Mouse (Mus musculus): ENCODE measurements around the gene Btbd9. TPM values are rescaled to one million over a fixed set of nuclear protein-coding genes. Genes with fewer than 3 reads are reported as not detected.

Gene Btbd9
- total and polyA plus RNA-seq, 3 experiments = 24.7 to 33.8 TPM; not detected in 1

- TF ChIP-seq HCFC1 (IDR thresholded peaks at IDR 0.05; ENCODE audit: low read depth, low read length) = no peak
- no peak for TF ChIP-seq MYC (IDR thresholded peaks at IDR 0.05; ENCODE audit: low read depth, low read length)
- TF ChIP-seq POLR2AphosphoS2 (IDR thresholded peaks at IDR 0.05; ENCODE audit: low read length) = no peak
- TF ChIP-seq JUND (IDR thresholded peaks at IDR 0.05; ENCODE audit: low read depth, low read length) = no peak
- peak; percentile 94 for TF ChIP-seq RCOR1 (IDR thresholded peaks at IDR 0.05; ENCODE audit: low read depth, low read length)
- peak; percentile 77 for TF ChIP-seq ETS1 (IDR thresholded peaks at IDR 0.05; ENCODE audit: low read depth, low read length)
- TF ChIP-seq ELF1 (IDR thresholded peaks at IDR 0.05; ENCODE audit: low read depth, low read length) = no peak
- peak; percentile 84 for TF ChIP-seq BHLHE40 (IDR thresholded peaks at IDR 0.05; ENCODE audit: borderline replicate concordance, low read depth, low read length)
- TF ChIP-seq MYB (IDR thresholded peaks at IDR 0.05; ENCODE audit: low read depth, low read length) = no peak
- no peak for TF ChIP-seq GABPA (IDR thresholded peaks at IDR 0.05; ENCODE audit: low read depth, low read length)
- TF ChIP-seq UBTF (IDR thresholded peaks at IDR 0.05; ENCODE audit: borderline replicate concordance, insufficient read depth, low read depth, low read length) = no peak
- no peak for TF ChIP-seq CHD2 (IDR thresholded peaks at IDR 0.05; ENCODE audit: low read length)
- TF ChIP-seq ZKSCAN1 (IDR thresholded peaks at IDR 0.05; ENCODE audit: low read depth, low read length) = no peak
- TF ChIP-seq MAX (IDR thresholded peaks at IDR 0.05; ENCODE audit: low read length) = no peak
- no peak for TF ChIP-seq USF1 (IDR thresholded peaks at IDR 0.05; ENCODE audit: low read depth, low read length)
- TF ChIP-seq POLR2AphosphoS5 (IDR thresholded peaks at IDR 0.05; ENCODE audit: borderline replicate concordance, low read depth, low read length) = no peak
- no peak for TF ChIP-seq MAZ (IDR thresholded peaks at IDR 0.05; ENCODE audit: low read depth, low read length)
- peak; percentile 34; the same call in 1 of the 2 replicates for TF ChIP-seq SIN3A (IDR thresholded peaks at IDR 0.05; ENCODE audit: low read length)
- peak; percentile 66 to 71 for TF ChIP-seq EP300 (IDR thresholded peaks at IDR 0.05; ENCODE audit: low read depth in 1 of 2, low read length in 2 of 2)
These were observed 156.8 kb downstream of the Btbd9 start (continued) for GRCm38 (mm10) chr17:30419494-30419893.

- Histone ChIP-seq H3K27ac (ENCODE audit: control insufficient read depth, low read depth, low read length) (no peak overlapping the region), H3K4me3 (ENCODE audit: control insufficient read depth in 1 of 2, insufficient read depth in 1 of 2, low read depth in 2 of 2, low read length in 2 of 2) (no peak overlapping the region), H3K4me1 (ENCODE audit: control insufficient read depth in 1 of 2, insufficient read depth in 2 of 2, low read length in 2 of 2) (peaks cover 7 to 9% of the 10 kb centered on the region in 2 experiments), H3K9me3 (replicated peaks; ENCODE audit: insufficient read depth, low read length) (no peaks in the 10 kb centered on the region), H3K36me3 (ENCODE audit: control insufficient read depth in 1 of 2, insufficient read depth in 2 of 2, low read length in 2 of 2) (peaks cover 0 to 9% of the 10 kb centered on the region in 2 experiments; a peak in 3 of 4 replicates), H3K27me3 (ENCODE audit: control insufficient read depth in 1 of 2, insufficient read depth in 2 of 2, low read length in 2 of 2) (no peaks in the 10 kb centered on the region), H3K9ac (ENCODE audit: control insufficient read depth, low read depth, low read length, poor library complexity, severe bottlenecking) (no peak overlapping the region), H3K79me2 (ENCODE audit: control insufficient read depth, insufficient read depth, low read length, poor library complexity) (no peaks in the 10 kb centered on the region)
- peak; percentile 24 for DNase-seq (ENCODE audit: low read depth, low spot score)
- TF ChIP-seq CHD1 (IDR thresholded peaks at IDR 0.05; ENCODE audit: low read depth, low read length) (no peak), EP300 (IDR thresholded peaks at IDR 0.05; ENCODE audit: low read depth in 1 of 2, low read length in 2 of 2) (peak; percentile 25 to 70; a peak in 3 of 4 replicates), BHLHE40 (IDR thresholded peaks at IDR 0.05; ENCODE audit: borderline replicate concordance, low read depth, low read length) (peak; percentile 54; the same call in 1 of the 2 replicates), RAD21 (IDR thresholded peaks at IDR 0.05; ENCODE audit: low read depth, low read length) (no peak), TCF12 (IDR thresholded peaks at IDR 0.05; ENCODE audit: low read depth, low read length) (peak; percentile 63), ETS1 (IDR thresholded peaks at IDR 0.05; ENCODE audit: low read depth, low read length) (peak; percentile 24; the same call in 1 of the 2 replicates), GATA1 (IDR thresholded peaks at IDR 0.05; ENCODE audit: low read depth, low read length) (peak; percentile 32; the same call in 1 of the 2 replicates), RCOR1 (IDR thresholded peaks at IDR 0.05; ENCODE audit: low read depth, low read length) (peak; percentile 17; the same call in 1 of the 2 replicates)
These were observed 157.8 kb downstream of the Btbd9 start for GRCm38 (mm10) chr17:30418510-30418909.

Measured in MEL (cell line).